Mouse (Mus musculus): ENCODE measurements around the gene Gm7903. TPM values are rescaled to one million over a fixed set of nuclear protein-coding genes. Genes with fewer than 3 reads are reported as not detected.
"Not testable (repeated sequence)": the region's sequence is repeated elsewhere in the genome, so short reads cannot be mapped to it uniquely, and the experiment has no call there.

The Gm7903 gene
- not detected in 2 replicates for polyA plus RNA-seq (2015; fragmentation: Nextera tagmentation; extraction: Ambion mirVana)

DNA sequence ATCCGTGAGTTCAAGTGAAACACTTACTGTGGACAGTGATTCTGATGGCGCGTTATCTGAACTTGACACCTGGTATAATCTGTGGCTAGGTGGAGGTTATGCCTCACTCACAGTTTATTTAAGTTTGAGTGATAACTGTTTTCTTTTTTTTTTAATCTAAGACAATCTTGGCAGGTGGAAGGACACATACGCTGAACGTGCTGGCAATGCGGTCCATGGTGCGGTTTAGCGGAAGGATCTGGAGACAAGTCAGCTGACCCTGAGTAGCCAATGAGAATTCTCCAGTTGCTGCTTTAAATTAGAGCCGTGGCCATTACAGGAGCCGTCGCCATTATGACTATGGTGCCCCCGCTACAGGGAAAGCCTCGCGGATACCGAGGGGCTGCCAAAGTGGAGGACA lies at the start of gene Gm7903:
Gm7903 (plus strand) TSS at position 301 of the 400 bp plus-strand sequence.
- not testable (repeated sequence) for H3K4me2 ChIP-seq (ENCODE audit: low read depth, low read length); ATAC-seq (replicated peaks; ENCODE audit: extremely low read depth, insufficient read depth, low FRiP score); H3K9ac ChIP-seq (ENCODE audit: low read length); H3K4me3 ChIP-seq (ENCODE audit: low read length); H3K4me1 ChIP-seq (ENCODE audit: control insufficient read depth, insufficient read depth, low read length); H3K27ac ChIP-seq (ENCODE audit: low read length); H3K36me3 ChIP-seq (ENCODE audit: control insufficient read depth, insufficient read depth); H3K27me3 ChIP-seq (ENCODE audit: control insufficient read depth, insufficient read depth, low read length); H3K9me3 ChIP-seq (replicated peaks; ENCODE audit: control insufficient read depth, low read length)
- WGBS, result no CpG with 5 or more reads among the region's 15 CpGs

GRCm38 (mm10) chrX:135403578-135403977 lies 30.1 kb upstream of the Gm7903 start:
- no CpG with 5 or more reads among the region's 3 CpGs for WGBS
- H3K4me2 ChIP-seq (ENCODE audit: low read depth, low read length); H3K27ac ChIP-seq (ENCODE audit: low read length); H3K4me1 ChIP-seq (ENCODE audit: control insufficient read depth, insufficient read depth, low read length); ATAC-seq (replicated peaks; ENCODE audit: extremely low read depth, insufficient read depth, low FRiP score); H3K27me3 ChIP-seq (ENCODE audit: control insufficient read depth, insufficient read depth, low read length); H3K36me3 ChIP-seq (ENCODE audit: control insufficient read depth, insufficient read depth); H3K9ac ChIP-seq (ENCODE audit: low read length); H3K9me3 ChIP-seq (replicated peaks; ENCODE audit: control insufficient read depth, low read length); H3K4me3 ChIP-seq (ENCODE audit: low read length): not testable (repeated sequence)

- not testable (repeated sequence) for H3K9me3 ChIP-seq (replicated peaks; ENCODE audit: control insufficient read depth, low read length); H3K27ac ChIP-seq (ENCODE audit: low read length); ATAC-seq (replicated peaks; ENCODE audit: extremely low read depth, insufficient read depth, low FRiP score); H3K4me2 ChIP-seq (ENCODE audit: low read depth, low read length); H3K4me1 ChIP-seq (ENCODE audit: control insufficient read depth, insufficient read depth, low read length); H3K27me3 ChIP-seq (ENCODE audit: control insufficient read depth, insufficient read depth, low read length); H3K4me3 ChIP-seq (ENCODE audit: low read length); H3K36me3 ChIP-seq (ENCODE audit: control insufficient read depth, insufficient read depth); H3K9ac ChIP-seq (ENCODE audit: low read length)
- 32% methylated on average over 3 of the region's 7 CpGs for WGBS
Observed at GRCm38 (mm10) chrX:135421203-135421602, 12.4 kb upstream of the Gm7903 start.

DNA sequence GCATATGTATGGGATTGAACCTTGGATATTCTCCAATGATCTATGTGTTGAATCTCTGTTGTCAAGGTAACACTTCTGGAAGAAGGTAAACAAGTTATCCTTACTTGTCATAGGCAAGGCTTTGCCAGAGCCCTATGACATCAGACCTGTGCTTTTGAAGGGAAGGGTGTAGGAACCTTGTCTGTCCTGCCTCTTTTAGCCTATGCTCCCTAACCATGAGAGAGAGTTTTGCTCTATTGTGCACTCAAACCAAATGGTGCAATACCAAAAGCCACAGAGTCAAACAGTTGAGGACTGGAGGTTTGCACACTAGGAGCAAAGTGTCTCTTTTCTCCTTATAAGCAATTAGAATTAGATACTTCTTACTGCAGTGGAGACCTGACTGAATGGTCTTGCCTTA lies 11.8 kb upstream of the Gm7903 start:
- not testable (repeated sequence) for H3K36me3 ChIP-seq (ENCODE audit: control insufficient read depth, insufficient read depth); H3K27me3 ChIP-seq (ENCODE audit: control insufficient read depth, insufficient read depth, low read length); H3K4me1 ChIP-seq (ENCODE audit: control insufficient read depth, insufficient read depth, low read length); H3K9ac ChIP-seq (ENCODE audit: low read length); H3K4me3 ChIP-seq (ENCODE audit: low read length); H3K4me2 ChIP-seq (ENCODE audit: low read depth, low read length); ATAC-seq (replicated peaks; ENCODE audit: extremely low read depth, insufficient read depth, low FRiP score); H3K27ac ChIP-seq (ENCODE audit: low read length); H3K9me3 ChIP-seq (replicated peaks; ENCODE audit: control insufficient read depth, low read length)

DNA sequence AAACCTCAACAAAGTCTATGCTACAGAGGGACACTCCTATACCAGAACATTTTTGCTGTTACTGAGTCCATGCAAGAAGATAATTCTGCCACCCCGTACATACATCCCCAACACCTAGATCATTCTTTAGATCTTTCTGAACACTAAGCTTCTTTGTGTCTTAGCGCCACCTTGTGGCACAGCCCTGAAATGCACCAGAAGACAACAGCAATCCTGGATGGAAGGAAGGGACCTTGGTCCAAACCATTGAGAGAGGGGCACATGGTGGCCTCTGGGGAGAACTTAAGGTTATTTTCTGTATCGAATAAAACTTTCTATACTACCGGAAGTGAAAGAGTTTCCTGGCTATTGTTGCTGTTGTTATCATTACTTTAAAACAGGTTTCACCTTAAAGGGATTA lies 11.2 kb upstream of the Gm7903 start:
- not testable (repeated sequence) for ATAC-seq (replicated peaks; ENCODE audit: extremely low read depth, insufficient read depth, low FRiP score); H3K4me1 ChIP-seq (ENCODE audit: control insufficient read depth, insufficient read depth, low read length); H3K36me3 ChIP-seq (ENCODE audit: control insufficient read depth, insufficient read depth); H3K9ac ChIP-seq (ENCODE audit: low read length); H3K4me3 ChIP-seq (ENCODE audit: low read length); H3K27me3 ChIP-seq (ENCODE audit: control insufficient read depth, insufficient read depth, low read length); H3K4me2 ChIP-seq (ENCODE audit: low read depth, low read length); H3K9me3 ChIP-seq (replicated peaks; ENCODE audit: control insufficient read depth, low read length); H3K27ac ChIP-seq (ENCODE audit: low read length)
- no CpG with 5 or more reads among the region's 4 CpGs for WGBS

- ATAC-seq (replicated peaks; ENCODE audit: extremely low read depth, insufficient read depth, low FRiP score); H3K36me3 ChIP-seq (ENCODE audit: control insufficient read depth, insufficient read depth); H3K4me2 ChIP-seq (ENCODE audit: low read depth, low read length); H3K4me1 ChIP-seq (ENCODE audit: control insufficient read depth, insufficient read depth, low read length); H3K9ac ChIP-seq (ENCODE audit: low read length); H3K4me3 ChIP-seq (ENCODE audit: low read length); H3K27me3 ChIP-seq (ENCODE audit: control insufficient read depth, insufficient read depth, low read length); H3K27ac ChIP-seq (ENCODE audit: low read length); H3K9me3 ChIP-seq (replicated peaks; ENCODE audit: control insufficient read depth, low read length): not testable (repeated sequence)
- no CpG with 5 or more reads among the region's 3 CpGs for WGBS
Observed at GRCm38 (mm10) chrX:135464160-135464559, 30.5 kb downstream of the Gm7903 start.

DNA sequence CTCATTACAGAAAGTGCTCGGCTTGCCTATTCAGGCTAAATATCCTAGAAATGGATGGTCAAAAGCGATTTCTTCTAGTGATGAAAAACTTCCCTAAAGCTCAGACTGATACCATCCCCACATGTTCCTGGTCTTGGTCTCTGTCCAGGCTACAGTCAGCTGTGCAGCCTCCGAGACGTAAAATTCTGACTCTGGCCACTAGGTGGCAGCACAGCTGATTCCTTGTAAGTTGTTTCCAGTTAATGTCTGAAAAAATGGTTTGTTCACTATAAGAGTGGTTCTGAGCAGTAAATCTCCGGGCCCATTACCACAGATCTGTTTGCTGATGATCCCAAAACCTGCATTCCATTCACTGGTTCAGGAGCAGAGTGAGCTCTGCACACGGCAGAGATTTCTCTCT lies 48.3 kb downstream of the Gm7903 start:
- ATAC-seq (replicated peaks; ENCODE audit: extremely low read depth, insufficient read depth, low FRiP score); H3K4me1 ChIP-seq (ENCODE audit: control insufficient read depth, insufficient read depth, low read length): not testable (repeated sequence)
- no CpG with 5 or more reads among the region's 6 CpGs for WGBS

DNA sequence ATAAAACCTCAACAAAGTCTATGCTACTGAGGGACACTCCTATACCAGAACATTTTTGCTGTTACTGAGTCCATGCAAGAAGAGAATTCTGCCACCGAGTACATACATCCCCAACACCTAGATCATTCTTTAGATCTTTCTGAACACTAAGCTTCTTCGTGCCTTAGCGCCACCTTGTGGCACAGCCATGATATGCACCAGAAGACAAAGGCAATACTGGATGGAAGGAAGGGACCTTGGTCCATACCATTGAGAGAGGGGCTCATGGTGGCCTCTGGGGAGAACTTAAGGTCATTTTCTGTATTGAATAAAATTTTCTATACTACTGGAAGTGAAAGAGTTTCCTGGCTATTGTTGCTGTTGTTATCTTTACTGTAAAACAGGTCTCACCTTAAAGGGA lies 49.5 kb downstream of the Gm7903 start:
- H3K4me1 ChIP-seq (ENCODE audit: control insufficient read depth, insufficient read depth, low read length); H3K4me3 ChIP-seq (ENCODE audit: low read length); H3K9me3 ChIP-seq (replicated peaks; ENCODE audit: control insufficient read depth, low read length); H3K36me3 ChIP-seq (ENCODE audit: control insufficient read depth, insufficient read depth); H3K27me3 ChIP-seq (ENCODE audit: control insufficient read depth, insufficient read depth, low read length); H3K27ac ChIP-seq (ENCODE audit: low read length); H3K9ac ChIP-seq (ENCODE audit: low read length); ATAC-seq (replicated peaks; ENCODE audit: extremely low read depth, insufficient read depth, low FRiP score); H3K4me2 ChIP-seq (ENCODE audit: low read depth, low read length): not testable (repeated sequence)
- WGBS, result no CpG with 5 or more reads among the region's 3 CpGs

More for the DNA sequence above, 48.3 kb downstream of the Gm7903 start:
- not testable (repeated sequence) for H3K27ac ChIP-seq (ENCODE audit: low read length); H3K4me3 ChIP-seq (ENCODE audit: low read length); H3K27me3 ChIP-seq (ENCODE audit: control insufficient read depth, insufficient read depth, low read length); H3K9ac ChIP-seq (ENCODE audit: low read length); H3K9me3 ChIP-seq (replicated peaks; ENCODE audit: control insufficient read depth, low read length); H3K36me3 ChIP-seq (ENCODE audit: control insufficient read depth, insufficient read depth); H3K4me2 ChIP-seq (ENCODE audit: low read depth, low read length)
